Mouse (Mus musculus) liver, postnatal 0 days (tissue): ENCODE data around the gene Vps41. TPM values are rescaled to one million over a fixed set of nuclear protein-coding genes. Genes with fewer than 3 reads are reported as not detected.
A peak's percentile ranks its signal among the peaks of the same experiment; 100 is the strongest.

Experiments used
- ATAC-seq: fragments of 200-750 bp; cut with Nextera tagmentation; 2 replicates; pipeline ENCODE4 v1.8.0; 2017; ENCODE audit warnings: mild to moderate bottlenecking, moderate library complexity
- DNase-seq: peaks from one replicate; pipeline ENCODE4 v3.0.0-alpha.2; 2016
- H3K27ac ChIP-seq: fragments of 300-500 bp; sonication (generic); 2 replicates; pipeline ENCODE4 v1.5.1; 2014; ENCODE audit warnings: antibody characterized with exemption, moderate library complexity, mild to moderate bottlenecking, low read depth
- H3K27me3 ChIP-seq: fragments of 300-500 bp; sonication (generic); 2 replicates; pipeline ENCODE4 v1.6.1; 2014; ENCODE audit warnings: low read length, control low read depth, mixed read lengths; ENCODE audit not compliant: insufficient read depth
- H3K36me3 ChIP-seq: fragments of 300-500 bp; sonication (generic); replicated peaks from 2 replicates; pipeline ENCODE4 v1.6.1; 2014; ENCODE audit warnings: mild to moderate bottlenecking, control low read depth, low read length, moderate library complexity, mixed read lengths; ENCODE audit not compliant: insufficient read depth
- H3K4me1 ChIP-seq: fragments of 300-500 bp; sonication (generic); 2 replicates; pipeline ENCODE4 v1.6.1; 2014; ENCODE audit warnings: antibody characterized with exemption, mild to moderate bottlenecking, control low read depth; ENCODE audit not compliant: insufficient read depth
- H3K4me2 ChIP-seq: fragments of 300-500 bp; sonication (generic); 2 replicates; pipeline ENCODE4 v1.6.1; 2014; ENCODE audit warnings: low read depth, mild to moderate bottlenecking, low read length, moderate library complexity, mixed read lengths
- H3K4me3 ChIP-seq: fragments of 300-500 bp; sonication (generic); 2 replicates; pipeline ENCODE4 v1.5.1; 2014; ENCODE audit warnings: low read depth, low read length
- H3K9ac ChIP-seq: fragments of 300-500 bp; sonication (generic); replicated peaks from 2 replicates; pipeline ENCODE4 v1.6.1; 2014; ENCODE audit warnings: mild to moderate bottlenecking, moderate library complexity
- H3K9me3 ChIP-seq: fragments of 300-500 bp; sonication (generic); 2 replicates; pipeline ENCODE4 v1.6.1; 2016; ENCODE audit warnings: mild to moderate bottlenecking, control low read depth, low read length, mixed read lengths
- CTCF ChIP-seq: sonication (generic); IDR thresholded peaks from 2 replicates; pipeline ENCODE4 v1.5.1; 2016; ENCODE audit warnings: antibody characterized with exemption, low read depth
- EP300 ChIP-seq: IDR thresholded peaks from 2 replicates; pipeline ENCODE4 v1.6.1; 2016; ENCODE audit warnings: antibody characterized with exemption, low read depth, mild to moderate bottlenecking
- WGBS: fragments of 180-500 bp; shearing (Covaris S2); extraction: QIAGEN DNeasy Blood & Tissue Kit; methylation state at CpG from one replicate; pipeline ENCODE4 v1.1.7; 2014; ENCODE audit not compliant: insufficient replicate concordance; 5-methylcytosine and 5-hydroxymethylcytosine counted together
- polyA plus RNA-seq: library from polyadenylated mRNA; unstranded; fragments of >200 nt; fragmentation: Nextera tagmentation; extraction: Ambion mirVana; gene quantifications from 2 replicates; pipeline ENCODE4 v1.2.1, GENCODE M21; 2015

Gene Vps41
- polyA plus RNA-seq, 1 experiment from 2014 or later: 17.0 TPM

- Histone ChIP-seq H3K36me3 (no peaks in the 10 kb centered on the region), H3K4me1 (no peaks in the 10 kb centered on the region), H3K9me3 (no peaks in the 10 kb centered on the region), H3K27me3 (no peaks in the 10 kb centered on the region), H3K27ac (no peak overlapping the region), H3K9ac (no peak overlapping the region), H3K4me3 (no peak overlapping the region), H3K4me2 (no peak overlapping the region)
- no peak for ATAC-seq
- DNase-seq: no peak
- 68% methylated on average over 3 of the region's 3 CpGs for WGBS
- TF ChIP-seq EP300: no peak
- no peak for TF ChIP-seq CTCF
Measured at GRCm38 (mm10) chr13:18768495-18768894, 51.4 kb downstream of the Vps41 start.

DNA sequence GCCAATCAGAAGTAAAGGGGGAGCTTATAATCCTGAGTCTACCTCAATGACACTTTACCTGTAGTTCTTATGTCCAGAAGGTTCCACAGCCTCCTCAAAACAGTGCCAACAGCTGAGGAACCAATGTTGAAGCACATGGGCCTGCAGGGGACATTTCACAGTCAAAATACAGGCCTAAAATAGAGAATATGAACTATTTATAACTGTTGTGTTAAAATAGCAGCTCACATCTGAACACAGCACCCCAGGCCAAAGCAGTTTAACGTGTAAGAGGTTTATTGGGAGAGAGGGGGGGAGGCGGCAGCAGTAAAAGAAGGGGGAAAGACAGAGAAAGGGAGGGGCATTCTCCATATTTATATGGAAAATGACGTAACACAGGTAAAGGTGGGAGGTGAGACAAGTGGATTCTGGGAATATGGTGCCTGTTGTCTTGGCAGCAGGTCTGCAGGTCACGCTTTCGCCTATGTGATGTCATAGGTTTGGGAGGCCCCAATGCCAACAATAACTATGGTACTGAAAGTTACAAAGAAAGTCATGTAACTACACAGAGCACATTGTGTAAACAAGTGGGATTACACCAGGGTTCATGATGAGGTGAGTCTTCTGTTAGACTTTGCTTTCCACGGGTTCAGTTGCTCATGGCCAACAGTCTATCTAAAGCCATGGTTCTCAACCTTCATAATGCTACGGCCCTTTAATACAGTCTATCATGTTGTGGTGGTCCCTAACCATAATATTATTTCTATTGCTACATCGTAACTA, 56.5 kb downstream of the Vps41 start:
- DNase-seq: no peak
- Histone ChIP-seq H3K9ac (no peak overlapping the region), H3K27me3 (no peaks in the 10 kb centered on the region), H3K9me3 (no peaks in the 10 kb centered on the region), H3K36me3 (no peaks in the 10 kb centered on the region), H3K4me3 (no peak overlapping the region), H3K27ac (no peak overlapping the region), H3K4me1 (no peaks in the 10 kb centered on the region), H3K4me2 (no peak overlapping the region)
- ATAC-seq: peak; percentile 63
- TF ChIP-seq CTCF: no peak
- no peak for TF ChIP-seq EP300
- WGBS: 85% methylated on average over 8 of the region's 8 CpGs

- ATAC-seq (no peak), DNase-seq (no peak)
- no peak overlapping the region for H3K9ac ChIP-seq
- no peaks in the 10 kb centered on the region for H3K9me3 ChIP-seq
- 61% methylated on average over 2 of the region's 2 CpGs for WGBS
- no peak overlapping the region for H3K27ac ChIP-seq
- H3K36me3 ChIP-seq: no peaks in the 10 kb centered on the region
- H3K4me1 ChIP-seq: no peaks in the 10 kb centered on the region
- H3K4me3 ChIP-seq: no peak overlapping the region
- no peak overlapping the region for H3K4me2 ChIP-seq
- H3K27me3 ChIP-seq: no peaks in the 10 kb centered on the region
- TF ChIP-seq CTCF: no peak
- no peak for TF ChIP-seq EP300
Measured at GRCm38 (mm10) chr13:18781250-18781649, 64.2 kb downstream of the Vps41 start.

DNA sequence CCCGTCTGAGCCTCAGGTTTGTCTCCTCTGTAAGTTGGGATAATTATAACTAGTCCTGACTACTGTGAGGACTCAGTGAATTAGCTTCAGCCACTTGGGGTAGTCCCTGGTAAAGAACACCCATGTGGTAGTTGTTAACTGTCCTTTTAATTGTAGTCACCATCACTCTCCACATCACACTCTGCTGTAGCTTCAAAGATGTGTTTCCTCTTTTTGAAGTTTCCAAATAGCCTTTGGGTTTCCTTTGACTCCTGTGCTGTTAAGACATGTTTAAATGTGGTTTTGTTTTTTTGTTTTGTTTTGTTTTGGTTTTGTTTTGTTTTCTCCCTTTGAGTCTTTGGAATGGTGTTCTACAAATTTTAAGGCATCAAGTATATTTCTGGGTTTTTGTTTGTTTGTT, 68.6 kb downstream of the Vps41 start:
- ATAC-seq (no peak), DNase-seq (no peak)
- no peak for TF ChIP-seq EP300
- no peak for TF ChIP-seq CTCF
- Histone ChIP-seq H3K9ac (no peak overlapping the region), H3K9me3 (no peaks in the 10 kb centered on the region), H3K4me3 (no peak overlapping the region), H3K36me3 (no peaks in the 10 kb centered on the region), H3K27ac (no peak overlapping the region), H3K4me2 (no peak overlapping the region), H3K27me3 (no peaks in the 10 kb centered on the region), H3K4me1 (peaks cover 4% of the 10 kb centered on the region; the same call in 1 of the 2 replicates)
- WGBS: 78% methylated on average over 1 of the region's 1 CpGs

DNA sequence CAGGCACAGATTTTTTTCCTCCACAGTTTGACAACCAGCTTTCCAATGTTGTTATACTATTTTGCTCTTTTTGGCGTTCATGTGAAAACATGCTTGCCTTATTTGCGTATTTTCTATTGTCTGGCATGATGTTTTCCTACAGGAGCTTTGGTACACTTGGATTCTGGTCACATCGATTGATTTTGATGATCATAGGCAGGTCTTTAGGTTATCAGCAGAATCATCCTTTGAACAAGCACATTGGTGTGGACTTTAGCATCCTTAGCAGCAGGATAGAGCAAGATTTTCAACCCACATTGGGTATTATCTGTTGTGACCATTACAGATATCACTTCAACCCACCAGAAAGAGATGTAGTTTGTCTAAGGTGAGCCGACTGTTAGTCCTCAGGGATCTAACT, 71.0 kb downstream of the Vps41 start:
- Histone ChIP-seq H3K27me3 (no peaks in the 10 kb centered on the region), H3K4me1 (peaks cover 4% of the 10 kb centered on the region; the same call in 1 of the 2 replicates), H3K4me3 (no peak overlapping the region), H3K9me3 (no peaks in the 10 kb centered on the region), H3K27ac (no peak overlapping the region), H3K4me2 (no peak overlapping the region), H3K36me3 (0 out of 2 replicates have a peak, but pooled peaks cover 2% of the 10 kb centered on the region), H3K9ac (no peak overlapping the region)
- ATAC-seq: no peak
- 71% methylated on average over 4 of the region's 4 CpGs for WGBS
- no peak for DNase-seq
- TF ChIP-seq EP300 (no peak), CTCF (no peak)

GRCm38 (mm10) chr13:18788689-18789088, 71.6 kb downstream of the Vps41 start:
- Histone ChIP-seq H3K27ac (no peak overlapping the region), H3K4me1 (peaks cover 4% of the 10 kb centered on the region; the same call in 1 of the 2 replicates), H3K4me3 (no peak overlapping the region), H3K27me3 (no peaks in the 10 kb centered on the region), H3K36me3 (0 out of 2 replicates have a peak, but pooled peaks cover 2% of the 10 kb centered on the region), H3K9ac (no peak overlapping the region), H3K4me2 (no peak overlapping the region), H3K9me3 (no peaks in the 10 kb centered on the region)
- ATAC-seq (no peak), DNase-seq (no peak)
- 75% methylated on average over 2 of the region's 2 CpGs for WGBS
- TF ChIP-seq CTCF: no peak
- no peak for TF ChIP-seq EP300
